Mouse (Mus musculus): ENCODE results near the gene Sox15. TPM values are rescaled to one million over a fixed set of nuclear protein-coding genes. Genes with fewer than 3 reads are reported as not detected.

Sox15 gene
- polyA plus RNA-seq, 1 experiment from 2014 or later: not detected

- H3K4me3 ChIP-seq (replicated peaks; ENCODE audit: low read depth, low read length): no peak overlapping the region
- WGBS: 20% methylated on average over 4 of the region's 4 CpGs
- H3K4me1 ChIP-seq (ENCODE audit: control insufficient read depth, insufficient read depth, low read length): peaks cover 7% of the 10 kb centered on the region
- no peaks in the 10 kb centered on the region for H3K36me3 ChIP-seq (ENCODE audit: control insufficient read depth, insufficient read depth, low read length)
- no peak overlapping the region for H3K27ac ChIP-seq (replicated peaks; ENCODE audit: low read depth, low read length)
- no peak overlapping the region for H3K4me2 ChIP-seq (ENCODE audit: low read length)
- no peak overlapping the region for H3K9ac ChIP-seq (replicated peaks; ENCODE audit: low read length)
- no peaks in the 10 kb centered on the region for H3K9me3 ChIP-seq (ENCODE audit: control insufficient read depth, low read length)
- no peaks in the 10 kb centered on the region for H3K27me3 ChIP-seq (ENCODE audit: control insufficient read depth, insufficient read depth, low read length)
- ATAC-seq (ENCODE audit: low FRiP score, low TSS enrichment) (no peak), DNase-seq (peak; percentile 50)
Measured at GRCm38 (mm10) chr11:69686377-69686776, 31.3 kb downstream of the Sox15 start.

DNA sequence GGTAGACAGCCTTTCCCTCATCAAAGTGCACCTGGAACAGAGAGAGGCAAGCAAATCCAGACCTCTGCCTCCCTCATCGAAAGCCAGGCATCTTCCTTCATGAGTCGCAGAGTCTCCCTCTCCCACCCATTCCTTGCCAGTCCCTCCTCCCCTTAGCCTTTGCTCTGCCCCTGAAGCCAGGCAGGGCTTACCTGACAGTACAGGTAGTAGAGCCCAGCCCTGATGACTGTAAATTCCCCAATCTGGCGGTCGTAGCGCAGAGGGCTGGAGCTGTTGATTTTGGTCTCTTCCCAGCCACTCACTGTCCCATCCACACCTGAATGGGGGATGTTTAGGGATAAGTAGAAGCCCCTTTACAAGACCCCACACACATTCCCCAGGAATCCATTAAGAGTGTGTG is 31.9 kb downstream of the Sox15 start:
- Histone ChIP-seq H3K9ac (replicated peaks; ENCODE audit: low read length) (no peak overlapping the region), H3K4me2 (ENCODE audit: low read length) (no peak overlapping the region), H3K27me3 (ENCODE audit: control insufficient read depth, insufficient read depth, low read length) (no peaks in the 10 kb centered on the region), H3K4me1 (ENCODE audit: control insufficient read depth, insufficient read depth, low read length) (peaks cover 7% of the 10 kb centered on the region), H3K36me3 (ENCODE audit: control insufficient read depth, insufficient read depth, low read length) (no peaks in the 10 kb centered on the region), H3K9me3 (ENCODE audit: control insufficient read depth, low read length) (no peaks in the 10 kb centered on the region), H3K4me3 (replicated peaks; ENCODE audit: low read depth, low read length) (no peak overlapping the region), H3K27ac (replicated peaks; ENCODE audit: low read depth, low read length) (no peak overlapping the region)
- 56% methylated on average over 5 of the region's 5 CpGs for WGBS
- ATAC-seq (ENCODE audit: low FRiP score, low TSS enrichment): no peak
- DNase-seq: no peak

- Histone ChIP-seq H3K9me3 (ENCODE audit: control insufficient read depth, low read length) (no peaks in the 10 kb centered on the region), H3K4me2 (ENCODE audit: low read length) (no peak overlapping the region), H3K36me3 (ENCODE audit: control insufficient read depth, insufficient read depth, low read length) (no peaks in the 10 kb centered on the region), H3K27ac (replicated peaks; ENCODE audit: low read depth, low read length) (no peak overlapping the region), H3K4me1 (ENCODE audit: control insufficient read depth, insufficient read depth, low read length) (no peaks in the 10 kb centered on the region), H3K27me3 (ENCODE audit: control insufficient read depth, insufficient read depth, low read length) (no peaks in the 10 kb centered on the region), H3K9ac (replicated peaks; ENCODE audit: low read length) (no peak overlapping the region), H3K4me3 (replicated peaks; ENCODE audit: low read depth, low read length) (no peak overlapping the region)
- WGBS: 93% methylated on average over 1 of the region's 1 CpGs
- DNase-seq (no peak), ATAC-seq (ENCODE audit: low FRiP score, low TSS enrichment) (no peak)
Measured at GRCm38 (mm10) chr11:69689891-69690290, 34.8 kb downstream of the Sox15 start.

DNA sequence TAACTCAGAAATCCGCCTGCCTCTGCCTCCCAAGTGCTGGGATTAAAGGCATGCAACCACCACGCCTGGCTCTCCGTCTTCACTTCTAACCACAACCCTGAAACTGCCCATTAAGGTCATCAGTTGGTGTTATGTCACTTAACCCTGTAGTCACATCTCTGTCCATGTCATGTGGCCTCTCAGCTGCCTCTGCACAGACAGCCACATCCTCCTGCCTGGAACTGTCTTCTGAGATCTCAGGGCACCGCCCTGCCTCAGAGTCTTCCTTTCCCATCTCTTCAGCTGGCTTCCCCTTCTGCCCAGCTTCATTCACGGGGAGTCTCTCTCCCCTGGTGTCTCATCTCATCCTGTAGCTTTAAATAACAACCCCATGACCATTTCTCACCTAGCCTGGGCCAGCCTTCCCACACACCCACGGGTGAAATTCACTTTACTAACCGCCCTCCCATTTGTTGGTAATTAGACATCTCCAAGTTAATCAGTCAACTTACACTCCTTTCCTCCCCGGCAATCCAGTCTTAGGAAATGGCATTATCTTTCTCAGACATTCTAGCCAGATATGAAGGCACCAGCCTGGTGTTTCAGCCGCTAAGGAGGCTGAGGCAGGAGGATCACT is 37.2 kb downstream of the Sox15 start:
- DNase-seq (no peak), ATAC-seq (ENCODE audit: low FRiP score, low TSS enrichment) (no peak)
- Histone ChIP-seq H3K4me2 (ENCODE audit: low read length) (no peak overlapping the region), H3K4me1 (ENCODE audit: control insufficient read depth, insufficient read depth, low read length) (peaks cover 8% of the 10 kb centered on the region), H3K36me3 (ENCODE audit: control insufficient read depth, insufficient read depth, low read length) (no peaks in the 10 kb centered on the region), H3K9me3 (ENCODE audit: control insufficient read depth, low read length) (no peaks in the 10 kb centered on the region), H3K27me3 (ENCODE audit: control insufficient read depth, insufficient read depth, low read length) (no peaks in the 10 kb centered on the region), H3K27ac (replicated peaks; ENCODE audit: low read depth, low read length) (no peak overlapping the region), H3K4me3 (replicated peaks; ENCODE audit: low read depth, low read length) (no peak overlapping the region), H3K9ac (replicated peaks; ENCODE audit: low read length) (no peak overlapping the region)
- WGBS: 85% methylated on average over 9 of the region's 9 CpGs

- H3K27ac ChIP-seq (replicated peaks; ENCODE audit: low read depth, low read length): no peak overlapping the region
- H3K4me2 ChIP-seq (ENCODE audit: low read length): no peak overlapping the region
- no peaks in the 10 kb centered on the region for H3K9me3 ChIP-seq (ENCODE audit: control insufficient read depth, low read length)
- H3K27me3 ChIP-seq (ENCODE audit: control insufficient read depth, insufficient read depth, low read length): no peaks in the 10 kb centered on the region
- no peak overlapping the region for H3K4me3 ChIP-seq (replicated peaks; ENCODE audit: low read depth, low read length)
- no peak for ATAC-seq (ENCODE audit: low FRiP score, low TSS enrichment)
- 84% methylated on average over 6 of the region's 6 CpGs for WGBS
- peaks cover 8% of the 10 kb centered on the region for H3K4me1 ChIP-seq (ENCODE audit: control insufficient read depth, insufficient read depth, low read length)
- no peak for DNase-seq
- H3K9ac ChIP-seq (replicated peaks; ENCODE audit: low read length): no peak overlapping the region
- H3K36me3 ChIP-seq (ENCODE audit: control insufficient read depth, insufficient read depth, low read length): no peaks in the 10 kb centered on the region
Measured at GRCm38 (mm10) chr11:69692863-69693262, 37.7 kb downstream of the Sox15 start.

- Histone ChIP-seq H3K4me3 (replicated peaks; ENCODE audit: low read depth, low read length) (no peak overlapping the region), H3K36me3 (ENCODE audit: control insufficient read depth, insufficient read depth, low read length) (no peaks in the 10 kb centered on the region), H3K9me3 (ENCODE audit: control insufficient read depth, low read length) (no peaks in the 10 kb centered on the region), H3K27ac (replicated peaks; ENCODE audit: low read depth, low read length) (no peak overlapping the region), H3K9ac (replicated peaks; ENCODE audit: low read length) (0 out of 2 replicates have a peak overlapping the region, but pooled peaks have one; percentile 12), H3K27me3 (ENCODE audit: control insufficient read depth, insufficient read depth, low read length) (no peaks in the 10 kb centered on the region), H3K4me1 (ENCODE audit: control insufficient read depth, insufficient read depth, low read length) (peaks cover 8% of the 10 kb centered on the region), H3K4me2 (ENCODE audit: low read length) (no peak overlapping the region)
- DNase-seq: peak; percentile 31
- no peak for ATAC-seq (ENCODE audit: low FRiP score, low TSS enrichment)
- WGBS: 35% methylated on average over 11 of the region's 11 CpGs
Measured at GRCm38 (mm10) chr11:69693421-69693965, 38.4 kb downstream of the Sox15 start.

DNA sequence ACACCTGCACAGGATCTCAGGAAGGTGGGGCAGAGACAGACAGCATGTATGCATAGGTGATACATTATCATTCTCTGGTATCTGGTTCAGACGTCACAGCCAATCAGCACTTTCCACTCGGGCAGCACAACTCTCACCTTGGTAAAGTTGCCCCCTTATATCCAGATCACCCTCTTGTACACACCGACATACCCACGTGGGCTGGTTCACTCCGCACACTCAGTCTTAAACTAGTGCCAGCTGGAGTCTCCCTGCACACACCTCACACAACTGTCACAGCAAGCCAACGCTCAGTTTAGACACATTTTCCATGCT is 39.9 kb downstream of the Sox15 start:
- Histone ChIP-seq H3K9me3 (ENCODE audit: control insufficient read depth, low read length) (no peaks in the 10 kb centered on the region; the same call in 1 of the 2 replicates), H3K27ac (replicated peaks; ENCODE audit: low read depth, low read length) (no peak overlapping the region), H3K4me2 (ENCODE audit: low read length) (peak overlapping the region; percentile 84), H3K27me3 (ENCODE audit: control insufficient read depth, insufficient read depth, low read length) (no peaks in the 10 kb centered on the region), H3K36me3 (ENCODE audit: control insufficient read depth, insufficient read depth, low read length) (no peaks in the 10 kb centered on the region), H3K9ac (replicated peaks; ENCODE audit: low read length) (peak overlapping the region; percentile 69; the same call in 1 of the 2 replicates), H3K4me3 (replicated peaks; ENCODE audit: low read depth, low read length) (peak overlapping the region; percentile 41), H3K4me1 (ENCODE audit: control insufficient read depth, insufficient read depth, low read length) (peaks cover 8% of the 10 kb centered on the region)
- no peak for ATAC-seq (ENCODE audit: low FRiP score, low TSS enrichment)
- DNase-seq: no peak
- 26% methylated on average over 6 of the region's 6 CpGs for WGBS

- Histone ChIP-seq H3K27me3 (ENCODE audit: control insufficient read depth, insufficient read depth, low read length) (no peaks in the 10 kb centered on the region), H3K27ac (replicated peaks; ENCODE audit: low read depth, low read length) (no peak within 1 kb of the TSS; the same call in 1 of the 2 replicates), H3K4me1 (ENCODE audit: control insufficient read depth, insufficient read depth, low read length) (peaks cover 8% of the 10 kb centered on the region), H3K9ac (replicated peaks; ENCODE audit: low read length) (peak within 1 kb of the TSS; percentile 69), H3K36me3 (ENCODE audit: control insufficient read depth, insufficient read depth, low read length) (no peaks in the 10 kb centered on the region), H3K4me2 (ENCODE audit: low read length) (peak within 1 kb of the TSS; percentile 84), H3K4me3 (replicated peaks; ENCODE audit: low read depth, low read length) (peak within 1 kb of the TSS; percentile 41), H3K9me3 (ENCODE audit: control insufficient read depth, low read length) (no peaks in the 10 kb centered on the region; the same call in 1 of the 2 replicates)
- DNase-seq: peak; percentile 43
- ATAC-seq (ENCODE audit: low FRiP score, low TSS enrichment): no peak
- whole genome bisulfite sequencing: 2% methylated on average over 41 of the region's 41 CpGs
Measured at GRCm38 (mm10) chr11:69695361-69696181, 40.5 kb downstream of the Sox15 start, which contains the start of the genes Tnfsf12 and Tnfsfm13. Gene Tnfsf12, minus strand, starts transcription at chr11:69695849. Gene Tnfsfm13, minus strand, starts transcription at chr11:69696098.

All from midbrain, embryonic 14.5 days (tissue).